In genomic region chr11:116919186-116920020, GRCm38 (mm10) we compare ENCODE assay signal across 7 mouse cellular contexts. TPM values are rescaled to one million over a fixed set of nuclear protein-coding genes. Genes with fewer than 3 reads are reported as not detected.
DNase-seq lines count a peak whose midpoint lies in the region; ATAC-seq and TF ChIP-seq lines count a peak whose summit lies in the region.

No protein-coding gene starts in this region.

- no peaks in the 10 kb centered on the region for H3K9me3 ChIP-seq in lung, embryonic 14.5 days (ENCODE audit: low read depth, low read length)
- no peaks in the 10 kb centered on the region for H3K9me3 ChIP-seq in forebrain, embryonic 11.5 days (ENCODE audit: control insufficient read depth, low read length)
- H3K9me3 ChIP-seq in limb, embryonic 11.5 days (ENCODE audit: control insufficient read depth, low read length), result no peaks in the 10 kb centered on the region

- TF ChIP-seq CTCF in lung, embryonic 14.5 days (IDR thresholded peaks at IDR 0.05; ENCODE audit: low read depth), result no peak
- 0 out of 2 replicates have a peak, but pooled peaks have one; percentile 24 for TF ChIP-seq CTCF in olfactory bulb, adult 2 months (IDR thresholded peaks at IDR 0.05; ENCODE audit: insufficient read depth, low read depth, low read length)

- peak overlapping the region; percentile 54 for H3K4me3 ChIP-seq in lung, embryonic 14.5 days (ENCODE audit: low read depth, low read length)
- H3K4me3 ChIP-seq in forebrain, embryonic 11.5 days (ENCODE audit: low read depth, low read length), result peak overlapping the region; percentile 73
- H3K4me3 ChIP-seq in limb, embryonic 11.5 days (ENCODE audit: low read depth, low read length), result peak overlapping the region; percentile 47
- peak overlapping the region; percentile 51 for H3K4me3 ChIP-seq in olfactory bulb, adult 2 months (ENCODE audit: insufficient read depth, low read depth, low read length)

- 3% methylated on average over 58 of the region's 58 CpGs for WGBS in lung, embryonic 14.5 days
- WGBS in forebrain, embryonic 11.5 days, result 1% methylated on average over 58 of the region's 58 CpGs
- WGBS in limb, embryonic 11.5 days, result 2% methylated on average over 44 of the region's 58 CpGs
- WGBS in olfactory bulb, adult 2 months, result 4% methylated on average over 55 of the region's 58 CpGs

- no peak for TF ChIP-seq POLR2A in olfactory bulb, adult 2 months (IDR thresholded peaks at IDR 0.05; ENCODE audit: insufficient read depth, low read depth, low read length)

- 0 out of 2 replicates have a peak, but pooled peaks cover 4% of the 10 kb centered on the region for H3K4me1 ChIP-seq in lung, embryonic 14.5 days (ENCODE audit: insufficient read depth)
- H3K4me1 ChIP-seq in forebrain, embryonic 11.5 days (replicated peaks; ENCODE audit: control insufficient read depth, insufficient read depth, low read length), result peaks cover 6% of the 10 kb centered on the region; the same call in 1 of the 2 replicates
- 0 out of 2 replicates have a peak, but pooled peaks cover 3% of the 10 kb centered on the region for H3K4me1 ChIP-seq in limb, embryonic 11.5 days (ENCODE audit: control insufficient read depth, insufficient read depth, low read length)
- H3K4me1 ChIP-seq in olfactory bulb, adult 2 months (ENCODE audit: control insufficient read depth, insufficient read depth, low read length), result peaks cover 35% of the 10 kb centered on the region

- no peaks in the 10 kb centered on the region for H3K36me3 ChIP-seq in lung, embryonic 14.5 days (ENCODE audit: insufficient read depth)
- no peaks in the 10 kb centered on the region for H3K36me3 ChIP-seq in forebrain, embryonic 11.5 days (ENCODE audit: control insufficient read depth, insufficient read depth, low read length)
- no peaks in the 10 kb centered on the region for H3K36me3 ChIP-seq in limb, embryonic 11.5 days (ENCODE audit: control insufficient read depth, insufficient read depth, low read length)

- no peak overlapping the region for H3K27ac ChIP-seq in lung, embryonic 14.5 days (ENCODE audit: low read depth)
- H3K27ac ChIP-seq in forebrain, embryonic 11.5 days (ENCODE audit: low read depth, low read length), result 0 out of 2 replicates have a peak overlapping the region, but pooled peaks have one; percentile 37
- H3K27ac ChIP-seq in limb, embryonic 11.5 days (replicated peaks; ENCODE audit: low read depth, low read length), result no peak overlapping the region
- H3K27ac ChIP-seq in olfactory bulb, adult 2 months (ENCODE audit: insufficient read depth, low read depth, low read length), result no peak overlapping the region

- ATAC-seq in lung, embryonic 14.5 days (ENCODE audit: insufficient read depth), result peak; percentile 6; the same call in 1 of the 2 replicates
- peak; percentile 34 for ATAC-seq in forebrain, embryonic 11.5 days (replicated peaks; ENCODE audit: low FRiP score)
- 0 out of 2 replicates have a peak, but pooled peaks have one; percentile 42 for ATAC-seq in limb, embryonic 11.5 days (ENCODE audit: insufficient number of reproducible peaks, low FRiP score, low TSS enrichment, low read depth)

- peak overlapping the region; percentile 59 for H3K9ac ChIP-seq in lung, embryonic 14.5 days
- peak overlapping the region; percentile 99 for H3K9ac ChIP-seq in forebrain, embryonic 11.5 days (ENCODE audit: low read length)
- peak overlapping the region; percentile 85 for H3K9ac ChIP-seq in limb, embryonic 11.5 days (ENCODE audit: low read length)

- peak overlapping the region; percentile 99 for H3K4me2 ChIP-seq in lung, embryonic 14.5 days
- H3K4me2 ChIP-seq in forebrain, embryonic 11.5 days (ENCODE audit: low read depth, low read length, severe bottlenecking), result peak overlapping the region; percentile 98
- peak overlapping the region; percentile 99 for H3K4me2 ChIP-seq in limb, embryonic 11.5 days (ENCODE audit: low read depth, severe bottlenecking)

- peaks cover 45% of the 10 kb centered on the region for H3K27me3 ChIP-seq in lung, embryonic 14.5 days (ENCODE audit: insufficient read depth, low read length)
- H3K27me3 ChIP-seq in forebrain, embryonic 11.5 days (ENCODE audit: control insufficient read depth, insufficient read depth, low read length), result peaks cover 16% of the 10 kb centered on the region
- H3K27me3 ChIP-seq in limb, embryonic 11.5 days (ENCODE audit: control insufficient read depth, insufficient read depth, low read length), result peaks cover 45% of the 10 kb centered on the region

- peak; percentile 33 for DNase-seq in lung, embryonic 14.5 days
- DNase-seq in lung, postnatal 4 days, result no peak
- DNase-seq in forebrain, embryonic 11.5 days (ENCODE audit: low spot score), result no peak
- DNase-seq in limb, embryonic 11.5 days (ENCODE audit: low spot score), result peak; percentile 46
- no peak for DNase-seq in left cerebral cortex, adult 18-20 months (ENCODE audit: low spot score in 2 of 2)
- no peak for DNase-seq in T-cell, adult 2 months (ENCODE audit: low spot score)

RNA-seq across cellular contexts. Expression of gene Mgat5b, which starts 0.7 kb away (rescaled TPM):
- polyA plus RNA-seq in lung, embryonic 14.5 days (2014; fragmentation: Nextera tagmentation; extraction: Ambion mirVana), result 0.22 and 0.59 TPM in 2 replicates
- polyA plus RNA-seq in forebrain, embryonic 11.5 days (2014; fragmentation: Nextera tagmentation; extraction: Ambion mirVana), result 9.3 and 11.8 TPM in 2 replicates
- polyA plus RNA-seq in limb, embryonic 11.5 days (2014; fragmentation: Nextera tagmentation; extraction: Ambion mirVana), result 0.62 and 0.99 TPM in 2 replicates
- not detected in 2 replicates for polyA plus RNA-seq in olfactory bulb, adult 2 months (2012; ENCODE audit: insufficient read depth, insufficient read length, low replicate concordance, missing spikeins)
- total RNA-seq in left cerebral cortex, adult 18-20 months (2021), result 10 to 100 TPM; 82.9 to 85.7 TPM

Comparison
In these comparisons a context has a peak if more than half of its experiments do, and no peak if none do; other contexts are left out.
1. DNase-seq: peak in lung, embryonic 14.5 days (single experiment) and limb, embryonic 11.5 days (single experiment); none in lung, postnatal 4 days (0 of 2), forebrain, embryonic 11.5 days (single experiment), left cerebral cortex, adult 18-20 months (0 of 2) and T-cell, adult 2 months (single experiment).
2. Peak in every context shown above with its lines, with median percentiles within 50 percentile points of each other: ATAC-seq, H3K4me2 ChIP-seq, H3K4me3 ChIP-seq and H3K9ac ChIP-seq.